Mouse (Mus musculus) liver, embryonic 14.5 days (tissue): Measurements from ENCODE around the gene Tom1l2.

Experiments used
- CTCF ChIP-seq: IDR thresholded peaks from 2 replicates; pipeline ENCODE4 v1.5.1; 2016; ENCODE audit warnings: antibody characterized with exemption, low read depth, control low read depth
- EP300 ChIP-seq: IDR thresholded peaks from 2 replicates; pipeline ENCODE4 v1.6.1; 2016; ENCODE audit warnings: antibody characterized with exemption, low read depth

DNA sequence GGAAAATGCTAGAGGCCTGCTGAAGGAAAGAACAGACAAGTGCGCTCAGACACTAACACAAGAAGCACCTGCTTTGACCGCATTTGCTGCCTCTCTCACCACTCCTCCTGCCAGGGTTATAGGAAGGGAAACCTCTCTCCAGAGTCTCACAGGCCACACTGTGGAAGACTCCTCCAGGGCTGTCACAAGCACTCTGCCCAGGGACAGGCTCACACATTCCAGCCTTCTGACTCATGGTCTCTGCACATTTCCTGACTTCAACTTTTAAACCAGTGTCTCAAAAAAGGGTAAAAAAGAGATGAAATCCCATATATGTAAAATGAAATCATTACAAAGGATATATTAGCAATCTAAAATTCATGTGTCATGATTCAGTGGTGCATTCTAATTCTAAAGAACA, 99.2 kb downstream of the Tom1l2 start:
- no peak for TF ChIP-seq EP300
- TF ChIP-seq CTCF, result no peak
